Mouse (Mus musculus) neutrophil, adult 5-6 weeks (primary cell): ENCODE measurements around the gene Ndrg3. TPM values are rescaled to one million over a fixed set of nuclear protein-coding genes. Genes with fewer than 3 reads are reported as not detected.
"Not testable (repeated sequence)": the region's sequence is repeated elsewhere in the genome, so short reads cannot be mapped to it uniquely, and the experiment has no call there.

Experiments used
- ATAC-seq: fragments of 151-379, 151-347 bp; 2 replicates; pipeline ENCODE4 v1.8.0; 2017; ENCODE audit warnings: mild to moderate bottlenecking, moderate TSS enrichment; ENCODE audit not compliant: insufficient number of reproducible peaks, poor library complexity, low FRiP score, severe bottlenecking; ENCODE audit errors: extremely low read depth
- total RNA-seq: library from RNA; stranded (forward); fragments of 200-1000 nt; gene quantifications from 2 replicates; pipeline ENCODE4 v1.2.3, GENCODE M21; 2017

Gene Ndrg3
- total RNA-seq, 1 experiment from 2014 or later = 34.4 TPM

DNA sequence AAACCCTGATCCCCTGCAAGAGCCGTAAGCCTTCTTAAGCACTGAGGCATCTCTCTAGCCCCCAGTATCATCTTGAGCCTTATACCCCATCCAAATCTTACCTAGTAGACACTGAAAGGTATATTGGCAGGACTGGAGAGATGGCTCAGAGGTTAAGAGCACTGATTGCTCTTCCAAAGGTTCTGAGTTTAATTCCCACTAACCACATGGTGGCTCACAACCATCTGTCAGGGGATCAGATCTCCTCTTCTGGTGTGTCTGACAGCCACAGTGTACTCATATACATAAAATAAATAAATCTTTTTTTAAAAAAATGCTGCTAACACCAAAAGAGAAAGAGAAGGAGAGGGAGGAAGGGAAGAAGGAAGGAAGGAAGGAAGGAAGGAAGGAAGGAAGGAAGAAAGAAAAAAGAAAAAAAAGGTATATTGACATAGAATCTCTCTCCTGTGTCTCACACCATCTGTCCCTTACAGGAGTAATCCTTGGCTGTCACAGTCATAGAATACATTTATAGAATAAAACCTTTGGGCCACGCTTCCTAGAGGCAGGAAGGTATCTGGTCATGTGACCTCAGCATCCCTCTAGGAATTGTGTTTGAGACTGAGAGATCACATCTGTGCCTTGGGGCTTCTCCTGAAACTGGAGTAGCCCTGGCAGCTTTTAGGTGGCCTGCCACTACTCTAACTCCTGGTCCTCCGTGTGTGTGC, 75.3 kb downstream of the Ndrg3 start:
- no peak for ATAC-seq

DNA sequence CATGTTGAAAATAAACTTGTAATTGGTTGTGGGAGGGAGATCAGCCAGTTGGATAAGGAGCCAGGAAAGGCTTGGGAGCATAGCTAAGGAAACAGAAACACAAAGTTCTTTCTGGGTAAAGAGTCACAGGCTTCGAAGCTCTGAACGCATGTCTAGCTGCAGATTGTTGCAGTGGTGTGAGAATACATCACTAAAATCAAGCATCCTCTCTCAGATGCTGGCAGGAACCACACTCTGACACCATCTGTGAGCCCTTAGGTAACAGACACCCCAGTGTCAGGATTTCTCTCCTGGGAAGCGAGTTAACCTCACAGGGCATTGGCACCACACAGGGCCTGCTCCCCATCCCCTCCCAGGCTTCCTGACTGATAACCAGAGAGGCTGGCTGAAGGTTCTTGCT, 76.3 kb downstream of the Ndrg3 start:
- no peak for ATAC-seq

DNA sequence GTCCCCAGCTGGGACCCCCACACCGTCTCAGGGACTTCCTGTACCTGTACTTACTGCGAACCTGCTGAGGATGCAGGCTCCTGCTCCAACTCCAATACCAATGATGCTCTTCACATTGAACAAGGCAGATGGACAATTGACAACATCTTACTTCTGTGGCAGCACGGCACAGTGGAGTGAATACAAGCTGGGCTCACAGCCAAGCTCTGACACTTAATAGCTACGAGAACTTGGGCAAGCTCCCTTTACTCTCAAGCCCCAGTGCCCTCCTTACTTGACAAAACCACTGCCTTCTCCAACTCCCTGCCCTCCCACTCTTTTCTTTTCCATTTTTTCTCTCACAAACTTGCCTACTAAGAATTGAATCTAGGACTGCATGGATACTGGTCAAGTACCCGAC, 78.7 kb downstream of the Ndrg3 start:
- ATAC-seq = no peak

DNA sequence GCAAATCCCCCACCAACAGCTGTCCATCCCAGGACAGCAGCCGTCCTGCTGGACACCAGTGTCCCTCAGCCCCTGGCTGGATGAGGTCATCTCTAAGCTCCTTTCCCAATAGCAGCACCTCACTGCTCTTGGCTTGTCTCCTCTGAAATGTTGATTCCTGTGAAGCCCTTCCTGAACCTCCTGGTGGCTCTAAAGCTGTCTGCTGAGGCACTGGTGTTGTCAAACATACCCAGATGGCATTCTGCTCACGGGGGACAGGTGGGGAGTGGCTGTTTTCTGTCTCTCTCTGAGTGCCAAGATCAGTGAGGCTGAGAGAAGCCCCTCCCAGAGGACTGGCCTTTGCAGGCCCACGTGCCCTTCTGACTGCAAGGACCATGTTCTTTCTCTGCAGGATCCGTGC, 85.9 kb downstream of the Ndrg3 start:
- ATAC-seq = not testable (repeated sequence)

DNA sequence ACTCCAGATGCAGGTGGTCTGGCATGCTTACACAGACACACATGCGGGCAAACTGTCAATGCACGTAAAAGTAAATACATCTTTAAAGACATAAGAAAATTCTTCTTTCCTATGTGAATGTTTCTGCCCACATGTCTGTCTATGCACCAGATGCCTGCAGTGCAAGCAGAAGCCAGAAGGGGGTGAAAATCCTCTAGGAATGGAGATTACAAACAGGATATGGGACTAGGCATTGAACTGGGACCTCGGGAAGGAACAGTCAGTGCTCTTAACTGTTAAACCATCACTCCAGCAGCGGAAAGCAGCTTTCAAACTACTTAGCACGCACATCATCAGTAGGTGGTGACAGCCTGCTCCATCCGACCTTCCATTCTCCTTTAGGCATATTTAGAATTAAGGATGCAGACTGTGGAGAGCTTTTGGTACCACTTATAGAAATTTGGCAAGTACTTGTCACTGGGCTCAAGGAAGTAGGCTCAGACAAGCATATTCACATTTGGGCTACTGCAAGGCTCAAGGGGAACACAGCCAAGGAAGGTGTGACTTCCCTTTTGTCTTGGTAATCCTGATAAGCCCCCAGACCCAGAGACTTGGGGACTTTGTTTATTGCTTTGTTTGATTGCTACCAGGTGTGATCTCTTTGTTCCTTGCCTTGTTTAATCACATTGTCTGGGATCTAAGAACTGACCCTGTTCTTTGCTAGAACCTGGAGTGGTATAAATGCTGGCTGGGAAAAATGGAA, 86.7 kb downstream of the Ndrg3 start:
- ATAC-seq = no peak

DNA sequence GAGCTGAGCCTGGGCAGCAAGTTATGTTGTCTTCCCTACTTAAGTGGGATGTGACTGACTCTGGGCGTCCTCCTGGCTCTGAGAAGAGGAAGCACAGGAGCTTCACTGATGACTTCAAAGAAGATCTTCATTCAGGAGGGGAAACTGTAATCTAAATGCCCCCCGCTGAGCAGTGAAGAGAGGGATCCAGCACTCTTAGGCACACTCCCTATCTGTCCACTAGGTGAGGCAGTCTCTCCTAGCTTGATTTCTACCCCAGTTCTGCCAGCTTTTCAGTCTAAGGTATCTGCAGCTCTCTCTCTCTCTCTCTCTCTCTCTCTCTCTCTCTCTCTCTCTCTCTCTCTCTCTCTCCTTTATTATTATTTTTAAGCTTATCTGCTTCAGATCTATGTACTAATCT, 88.5 kb downstream of the Ndrg3 start:
- no peak for ATAC-seq

DNA sequence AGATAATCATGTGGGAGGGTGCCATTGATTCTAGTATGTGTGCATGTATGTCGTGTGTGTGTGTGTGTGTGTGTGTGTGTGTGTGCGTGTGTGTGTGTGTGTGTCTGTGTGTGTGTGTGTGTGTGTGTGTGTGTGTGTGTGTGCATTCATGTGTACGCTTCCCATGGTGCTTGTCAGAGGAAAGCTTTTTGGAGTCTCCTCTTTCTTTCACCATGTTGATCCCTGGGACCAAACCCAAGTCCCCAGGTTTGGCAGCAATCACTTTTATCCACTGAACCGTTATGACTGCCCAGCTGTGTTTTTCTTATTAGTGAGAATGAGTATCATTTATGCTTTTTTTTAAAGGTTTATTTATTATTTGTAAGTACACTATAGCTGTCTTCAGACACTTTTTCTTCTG, 89.4 kb downstream of the Ndrg3 start:
- not testable (repeated sequence) for ATAC-seq

DNA sequence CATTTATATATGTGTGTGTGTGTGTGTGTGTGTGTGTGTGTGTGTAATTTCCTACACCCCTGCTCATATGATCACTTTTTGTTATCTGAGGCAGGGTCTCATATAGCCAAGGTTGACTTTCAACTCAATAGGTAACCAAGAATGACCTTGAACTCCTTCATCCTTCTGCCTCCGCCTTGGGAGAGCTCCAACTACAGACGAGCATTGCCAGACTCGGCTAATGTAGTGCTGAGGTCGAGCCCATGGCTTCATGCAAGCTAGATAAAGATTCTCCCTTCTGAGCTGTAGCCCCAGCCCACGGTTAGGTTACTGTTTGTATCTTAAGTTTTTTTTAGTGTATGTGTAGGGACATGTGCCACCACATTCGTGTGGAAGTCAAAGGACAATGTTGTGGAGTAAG, 90.0 kb downstream of the Ndrg3 start:
- no peak for ATAC-seq

DNA sequence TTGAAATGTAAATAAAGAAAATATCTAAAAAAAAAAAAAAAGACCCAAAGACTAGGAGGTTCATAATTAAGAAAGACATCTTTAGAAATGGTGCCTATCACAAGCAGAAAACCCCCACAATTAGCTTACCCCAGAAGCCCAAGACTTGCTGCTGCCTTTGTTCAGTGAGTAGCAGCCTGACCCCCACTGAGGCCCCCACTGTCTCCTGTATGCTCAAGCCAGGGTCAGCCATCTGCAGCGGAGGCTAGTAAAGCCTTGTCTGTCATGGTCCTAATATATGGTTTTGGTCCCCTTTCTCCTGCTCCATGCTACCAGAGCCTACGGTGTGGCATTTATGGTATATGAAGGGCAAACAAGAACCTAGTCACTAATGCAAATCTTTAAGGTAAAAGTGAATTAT, 90.5 kb downstream of the Ndrg3 start:
- ATAC-seq = no peak

DNA sequence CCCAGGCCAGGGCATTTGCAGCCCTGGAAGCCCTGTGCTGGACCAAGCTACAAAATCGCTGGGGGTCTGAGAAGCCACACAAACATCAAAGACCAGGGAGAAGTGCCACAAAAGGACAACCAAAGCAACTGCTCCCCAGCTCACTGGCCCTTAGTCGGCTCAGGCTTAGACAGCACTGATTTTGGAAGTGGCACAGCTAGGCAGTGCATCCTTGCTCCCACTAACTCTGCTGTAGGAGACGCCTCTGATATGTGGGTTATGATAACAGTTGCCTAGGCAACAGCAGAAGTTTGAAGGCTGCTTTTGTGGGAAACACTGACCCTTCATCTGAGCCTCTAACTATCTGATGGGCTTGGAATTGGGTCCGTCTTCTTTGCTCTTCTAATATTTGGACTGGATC, 92.7 kb downstream of the Ndrg3 start:
- no peak for ATAC-seq

DNA sequence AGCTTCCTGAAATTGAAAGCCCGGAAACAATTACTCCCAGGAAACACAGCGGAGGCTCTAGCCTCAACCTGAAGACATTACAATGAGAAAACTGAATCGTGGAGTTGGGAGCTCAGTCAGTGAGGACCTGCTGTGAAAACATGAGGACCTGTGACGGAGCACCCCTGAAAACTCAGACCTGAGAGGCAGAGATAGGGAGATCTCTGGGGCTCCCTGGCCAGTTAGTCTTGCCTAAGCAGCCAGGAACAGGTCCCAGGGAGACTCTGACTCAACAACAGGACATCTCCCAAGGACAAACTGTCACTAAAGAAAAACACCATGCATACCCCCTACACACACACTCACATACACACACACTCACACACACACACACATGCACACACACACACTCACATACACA, 93.5 kb downstream of the Ndrg3 start:
- ATAC-seq = no peak

DNA sequence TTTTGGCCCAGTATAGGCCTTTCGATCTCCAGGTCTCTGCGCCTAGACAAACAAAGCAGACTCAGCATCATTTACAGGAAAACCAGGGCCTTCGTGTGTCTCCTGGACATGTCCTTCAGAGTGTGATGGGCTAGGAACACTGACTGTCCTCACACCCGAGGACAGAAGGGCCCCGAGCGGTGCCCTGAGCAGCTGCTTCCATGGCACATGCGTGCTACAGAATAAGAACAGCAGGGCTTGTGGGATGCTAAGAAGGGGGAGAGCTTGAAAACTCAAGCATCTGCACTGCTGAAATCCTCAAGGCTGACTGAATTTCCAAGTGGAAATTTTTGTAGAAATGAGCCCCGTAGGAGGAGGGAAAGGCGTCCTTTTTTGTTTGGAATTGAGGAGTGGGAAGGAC, 94.8 kb downstream of the Ndrg3 start:
- ATAC-seq = no peak

DNA sequence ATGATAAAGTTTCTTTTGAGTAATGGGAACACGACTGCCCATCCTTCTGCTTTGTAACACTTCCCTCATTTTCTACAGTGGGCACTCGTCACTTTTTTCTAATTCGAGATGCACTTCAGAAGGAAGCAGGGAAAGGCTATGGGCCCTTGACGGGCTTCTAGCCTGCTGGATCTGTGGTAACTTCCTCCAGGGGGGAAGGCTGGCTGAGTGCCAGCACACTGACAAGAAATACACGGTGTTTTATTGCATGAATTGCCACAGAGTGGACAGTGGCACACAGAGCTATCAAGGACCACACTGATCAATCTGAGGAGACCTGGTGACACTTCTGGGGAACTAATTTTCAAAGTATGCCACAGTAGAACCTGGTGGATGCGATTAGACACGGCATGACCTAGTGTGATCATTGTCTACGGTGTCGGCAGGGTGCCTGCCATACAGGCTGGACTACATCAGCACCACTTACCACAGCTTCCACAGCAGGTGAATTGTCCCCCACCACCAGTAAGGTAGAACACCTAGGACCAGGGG, 95.4 kb downstream of the Ndrg3 start:
- ATAC-seq = no peak

DNA sequence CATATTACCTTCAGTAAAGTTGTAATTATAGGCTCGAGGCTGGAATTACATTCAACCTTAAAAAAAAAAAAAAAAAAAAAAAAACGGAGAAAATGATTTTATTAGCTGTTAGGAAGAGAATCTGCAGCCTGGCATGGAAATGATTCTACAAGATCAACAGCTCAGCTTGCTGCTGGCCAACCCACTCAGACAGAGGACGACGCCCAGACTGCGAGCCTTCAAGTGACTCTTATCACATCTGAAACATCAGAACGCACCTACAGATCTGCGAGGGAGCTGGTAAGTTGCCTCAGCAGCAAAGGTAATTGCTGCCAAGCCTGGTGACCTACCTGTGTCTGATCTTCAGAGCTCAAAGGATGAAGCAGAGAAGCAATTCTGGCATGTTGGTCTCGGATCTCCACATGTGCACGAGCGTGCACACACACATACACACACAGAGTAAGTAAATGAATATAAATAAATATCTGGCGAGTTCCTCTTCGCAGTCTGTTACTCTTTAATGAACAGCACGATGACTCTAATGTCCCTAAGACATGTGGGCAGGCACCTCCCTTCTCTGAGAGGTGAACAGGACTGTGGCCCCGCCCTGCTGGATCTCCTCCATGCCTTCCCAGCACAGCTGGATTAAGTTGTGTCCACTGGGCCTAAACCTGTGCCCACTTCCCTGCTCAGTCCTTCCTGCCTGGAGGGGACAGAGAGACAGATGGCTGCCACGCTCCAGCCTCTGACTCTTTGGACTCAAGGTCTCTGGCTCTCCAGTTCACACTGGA, 97.2 kb downstream of the Ndrg3 start:
- no peak for ATAC-seq

DNA sequence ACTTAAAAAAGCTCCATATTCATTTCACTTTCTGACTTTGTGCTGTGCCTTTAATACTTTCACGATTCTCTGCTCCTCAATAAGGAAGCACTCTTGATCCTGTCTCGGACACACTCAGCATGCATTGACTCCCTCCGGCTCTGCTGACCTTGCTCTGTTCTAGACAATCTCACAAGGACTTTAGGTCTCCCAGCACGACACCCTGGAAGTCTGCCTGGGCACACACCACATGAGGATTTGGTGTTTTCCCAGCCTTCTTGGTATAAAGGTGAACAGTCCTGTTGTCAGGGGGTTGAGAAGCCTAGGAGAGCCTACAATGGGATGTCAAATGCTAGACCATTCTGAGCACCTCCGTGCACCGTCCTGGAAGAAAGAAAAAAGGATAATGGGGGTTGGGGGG, 99.0 kb downstream of the Ndrg3 start:
- ATAC-seq = no peak

DNA sequence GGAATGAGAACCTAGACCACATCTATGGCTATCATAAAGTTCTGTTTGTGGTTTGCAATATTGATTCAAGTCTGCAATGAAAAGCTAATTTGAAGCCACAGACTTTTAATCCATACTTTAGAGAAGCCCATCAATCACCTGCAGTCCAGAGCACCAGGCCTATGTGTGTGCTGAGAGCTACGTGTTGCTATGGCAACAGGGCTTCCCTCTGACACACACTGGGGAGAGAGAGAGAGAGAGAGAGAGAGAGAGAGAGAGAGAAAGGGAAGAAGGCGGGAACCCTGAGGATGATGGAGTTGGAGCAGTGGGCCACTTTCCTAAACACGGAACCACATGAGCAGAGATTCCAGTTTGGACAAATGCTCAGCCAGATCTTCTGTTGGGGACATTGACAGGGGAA, 99.6 kb downstream of the Ndrg3 start:
- ATAC-seq = no peak

DNA sequence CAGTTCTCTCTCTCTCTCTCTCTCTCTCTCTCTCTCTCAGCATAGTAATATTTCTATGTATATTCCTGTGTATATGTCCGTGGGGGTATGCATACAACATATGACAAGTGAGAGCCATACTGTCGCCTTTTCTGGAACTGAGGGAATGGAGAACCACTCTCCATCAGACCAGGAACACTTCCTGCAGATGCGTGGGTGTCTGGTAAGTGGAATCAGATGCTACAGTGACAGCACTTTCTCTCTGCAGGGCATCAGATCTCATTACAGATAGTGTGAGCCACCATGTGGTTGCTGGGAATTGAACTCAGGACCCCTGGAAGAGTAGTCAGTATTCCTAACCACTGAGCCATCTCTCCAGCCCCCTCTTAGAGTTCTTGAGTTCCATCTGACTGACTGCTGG, 103.4 kb downstream of the Ndrg3 start:
- ATAC-seq = no peak

DNA sequence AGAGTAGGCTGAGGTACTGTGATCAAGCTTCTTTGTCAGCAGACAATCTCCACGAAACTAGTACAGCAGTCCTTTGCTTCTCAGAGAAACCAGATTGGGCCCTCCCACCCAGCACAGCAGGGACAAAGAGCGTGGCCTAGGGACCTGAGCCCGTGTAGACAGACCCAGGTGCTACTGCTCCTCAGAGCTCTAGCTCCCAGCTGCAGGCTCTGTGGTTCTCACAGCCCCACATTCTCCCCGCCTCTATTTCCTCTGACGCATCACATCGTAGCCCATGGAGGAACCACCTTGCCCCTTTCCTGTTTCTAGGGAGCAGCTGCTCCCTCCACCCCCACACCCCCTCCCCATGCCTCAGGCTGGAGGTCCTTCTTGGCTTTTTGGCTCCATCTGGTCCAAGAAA, 104.8 kb downstream of the Ndrg3 start, which contains the start of gene Sla2:
Gene Sla2 (minus strand): TSS at position 176 of the 400 bp plus-strand sequence.
- ATAC-seq = peak; percentile 35; the same call in 1 of the 2 replicates

DNA sequence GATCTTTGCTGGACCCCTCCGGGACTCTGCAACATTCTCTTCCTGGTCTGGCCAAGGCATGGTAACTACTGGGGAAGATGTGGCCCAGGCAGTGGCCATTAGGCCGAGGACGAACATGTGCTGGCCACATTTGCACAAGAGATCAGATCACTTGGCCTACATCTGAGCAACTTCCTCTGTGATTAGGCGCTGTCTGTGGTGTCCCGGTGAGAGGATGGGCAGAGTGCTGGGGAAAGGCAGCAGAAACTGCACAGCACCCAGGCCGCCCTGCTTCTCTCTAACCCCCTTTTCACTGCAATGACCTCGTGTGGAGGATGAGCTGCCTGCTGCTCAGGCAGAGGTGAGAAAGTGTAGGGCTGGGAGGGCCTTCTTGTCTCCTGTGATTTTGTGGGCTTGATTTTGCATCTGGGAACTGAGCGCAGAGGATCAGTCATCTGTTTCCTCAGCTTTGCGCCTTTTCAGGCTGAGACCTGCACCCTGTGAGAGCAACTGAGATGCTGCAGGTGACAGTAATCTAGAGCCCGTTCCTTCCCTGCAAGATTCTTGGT, 105.7 kb downstream of the Ndrg3 start:
- ATAC-seq = no peak
